Mouse (Mus musculus) forebrain, embryonic 16.5 days (tissue): ENCODE data around the gene Yeats4. TPM values are rescaled to one million over a fixed set of nuclear protein-coding genes. Genes with fewer than 3 reads are reported as not detected.
"Not testable (repeated sequence)": the region's sequence is repeated elsewhere in the genome, so short reads cannot be mapped to it uniquely, and the experiment has no call there.

Experiments used
- ATAC-seq: fragments of 200-750 bp; cut with Nextera tagmentation; 2 replicates; pipeline ENCODE4 v1.8.0; 2017; ENCODE audit warnings: mild to moderate bottlenecking, moderate library complexity
- H3K27ac ChIP-seq: fragments of 300-500 bp; sonication (generic); 2 replicates; pipeline ENCODE4 v1.5.1; 2014; ENCODE audit warnings: low read length, control low read depth
- H3K27me3 ChIP-seq: fragments of 300-500 bp; sonication (generic); replicated peaks from 2 replicates; pipeline ENCODE4 v1.6.1; 2014; ENCODE audit warnings: low read length; ENCODE audit not compliant: control insufficient read depth, insufficient read depth
- H3K36me3 ChIP-seq: fragments of 300-500 bp; sonication (generic); 2 replicates; pipeline ENCODE4 v1.6.1; 2014; ENCODE audit not compliant: control insufficient read depth, insufficient read depth
- H3K4me1 ChIP-seq: fragments of 300-500 bp; sonication (generic); replicated peaks from 2 replicates; pipeline ENCODE4 v1.6.1; 2014; ENCODE audit warnings: low read length; ENCODE audit not compliant: control insufficient read depth, insufficient read depth
- H3K4me2 ChIP-seq: fragments of 300-500 bp; sonication (generic); 2 replicates; pipeline ENCODE4 v1.6.1; 2014; ENCODE audit warnings: mild to moderate bottlenecking, low read length, control low read depth
- H3K4me3 ChIP-seq: fragments of 300-500 bp; sonication (generic); replicated peaks from 2 replicates; pipeline ENCODE4 v1.5.1; 2014; ENCODE audit warnings: mild to moderate bottlenecking, low read length, control low read depth
- H3K9ac ChIP-seq: fragments of 300-500 bp; sonication (generic); replicated peaks from 2 replicates; pipeline ENCODE4 v1.6.1; 2014; ENCODE audit warnings: low read depth, low read length, control low read depth
- H3K9me3 ChIP-seq: fragments of 300-500 bp; sonication (generic); 2 replicates; pipeline ENCODE4 v1.6.1; 2016; ENCODE audit warnings: low read length; ENCODE audit not compliant: control insufficient read depth
- WGBS: fragments of 180-500 bp; shearing (Covaris S2); extraction: QIAGEN DNeasy Blood & Tissue Kit; methylation state at CpG from one replicate; pipeline ENCODE4 v1.1.7; 2014; 5-methylcytosine and 5-hydroxymethylcytosine counted together
- polyA plus RNA-seq: library from polyadenylated mRNA; unstranded; fragments of >200 nt; fragmentation: Nextera tagmentation; extraction: Ambion mirVana; gene quantifications from 2 replicates; pipeline ENCODE4 v1.2.1, GENCODE M21; 2015

Yeats4 gene
- polyA plus RNA-seq, 1 experiment from 2014 or later: 95.7 TPM

- H3K9me3 ChIP-seq, ATAC-seq, H3K36me3 ChIP-seq, H3K4me3 ChIP-seq, H3K27me3 ChIP-seq, H3K4me2 ChIP-seq, H3K4me1 ChIP-seq, H3K27ac ChIP-seq, H3K9ac ChIP-seq: not testable (repeated sequence)
- 86% methylated on average over 6 of the region's 6 CpGs for WGBS
Measured at GRCm38 (mm10) chr10:117208787-117209186, 15.5 kb downstream of the Yeats4 start.

DNA sequence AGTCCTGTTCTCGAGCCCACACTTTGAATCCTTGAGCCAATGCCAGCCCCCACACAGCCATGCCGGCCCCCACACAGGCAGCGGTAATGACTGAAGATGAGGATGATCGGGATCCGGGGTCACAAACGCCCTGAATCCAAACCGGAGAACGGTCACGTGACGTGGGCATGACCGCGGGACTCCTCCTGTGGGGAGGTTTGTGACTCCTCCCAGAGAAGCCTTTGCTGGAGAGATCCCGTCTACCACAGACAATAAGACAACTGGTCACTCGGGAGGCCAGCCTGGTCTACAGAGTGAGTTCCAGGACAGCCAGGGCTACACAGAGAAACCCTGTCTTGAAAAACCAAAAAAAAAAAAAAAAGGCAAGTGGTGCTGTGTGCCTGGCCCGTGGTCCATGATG is 16.1 kb downstream of the Yeats4 start:
- H3K36me3 ChIP-seq: no peaks in the 10 kb centered on the region
- no peak overlapping the region for H3K4me2 ChIP-seq
- H3K4me1 ChIP-seq: 0 out of 2 replicates have a peak, but pooled peaks cover 3% of the 10 kb centered on the region
- no peaks in the 10 kb centered on the region for H3K9me3 ChIP-seq
- no peak overlapping the region for H3K27ac ChIP-seq
- WGBS: 81% methylated on average over 15 of the region's 15 CpGs
- H3K27me3 ChIP-seq: no peaks in the 10 kb centered on the region
- no peak for ATAC-seq
- no peak overlapping the region for H3K4me3 ChIP-seq
- no peak overlapping the region for H3K9ac ChIP-seq

GRCm38 (mm10) chr10:117206070-117206469 is 18.2 kb downstream of the Yeats4 start:
- ATAC-seq: no peak
- 0 out of 2 replicates have a peak, but pooled peaks cover 3% of the 10 kb centered on the region for H3K4me1 ChIP-seq
- 93% methylated on average over 3 of the region's 3 CpGs for WGBS
- no peak overlapping the region for H3K4me2 ChIP-seq
- no peak overlapping the region for H3K4me3 ChIP-seq
- H3K27me3 ChIP-seq: no peaks in the 10 kb centered on the region
- H3K9ac ChIP-seq: no peak overlapping the region
- H3K27ac ChIP-seq: no peak overlapping the region
- no peaks in the 10 kb centered on the region for H3K9me3 ChIP-seq
- no peaks in the 10 kb centered on the region for H3K36me3 ChIP-seq

DNA sequence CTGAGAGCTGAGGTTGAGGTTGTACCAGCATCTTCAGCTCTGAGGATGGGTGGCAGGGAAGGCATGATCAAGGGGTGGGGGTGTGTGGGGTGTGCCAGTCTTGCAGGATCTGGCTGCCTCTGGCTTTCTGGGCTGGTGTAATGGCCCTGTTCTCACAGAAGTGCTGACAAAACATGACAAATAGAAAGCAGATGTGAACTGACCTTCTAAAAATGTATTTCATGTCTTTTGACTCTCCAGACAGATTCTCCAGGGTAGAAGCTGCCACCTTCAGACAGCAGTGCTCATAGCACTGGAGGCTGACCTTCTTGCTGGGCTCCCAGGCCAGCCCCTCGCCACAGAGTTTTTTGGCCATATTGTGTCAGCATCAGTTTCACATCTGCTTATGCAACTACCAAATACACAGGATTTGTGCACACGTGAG is 20.7 kb downstream of the Yeats4 start:
- Histone ChIP-seq H3K4me1 (no peaks in the 10 kb centered on the region), H3K36me3 (no peaks in the 10 kb centered on the region), H3K9me3 (no peaks in the 10 kb centered on the region), H3K27ac (no peak overlapping the region), H3K4me3 (no peak overlapping the region), H3K27me3 (no peaks in the 10 kb centered on the region), H3K9ac (no peak overlapping the region), H3K4me2 (no peak overlapping the region)
- 76% methylated on average over 2 of the region's 2 CpGs for WGBS
- ATAC-seq: no peak

DNA sequence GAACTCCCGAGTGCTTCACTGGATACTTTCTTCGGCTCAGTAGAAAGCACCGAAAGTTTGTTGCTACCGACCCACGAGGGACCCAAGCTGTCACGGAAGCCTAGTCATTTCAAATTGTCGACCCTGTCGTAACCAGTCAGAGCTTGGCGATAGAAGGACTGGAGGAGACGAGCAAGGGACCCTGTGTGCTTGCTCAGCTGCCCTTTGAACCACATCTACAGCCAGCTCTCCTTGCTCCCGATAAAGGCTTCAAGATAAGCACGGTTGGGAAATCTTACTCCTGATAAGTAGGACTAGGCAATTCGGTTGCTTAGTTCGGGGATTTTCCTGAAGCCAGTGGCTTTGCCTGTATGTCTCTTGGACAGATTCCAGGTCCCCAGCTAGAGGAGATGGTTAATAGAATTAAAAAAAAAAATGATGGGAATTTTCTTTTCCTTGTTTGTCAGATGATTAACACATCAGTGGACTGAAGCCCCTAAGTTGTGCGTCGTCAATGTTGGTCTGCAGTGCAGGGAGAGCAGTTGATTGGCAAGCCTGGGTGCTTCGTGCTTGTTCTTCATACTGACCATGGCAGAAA is 21.2 kb downstream of the Yeats4 start:
- Histone ChIP-seq H3K4me3 (no peak overlapping the region), H3K9ac (no peak overlapping the region), H3K36me3 (no peaks in the 10 kb centered on the region), H3K9me3 (no peaks in the 10 kb centered on the region), H3K27me3 (no peaks in the 10 kb centered on the region), H3K4me2 (no peak overlapping the region), H3K4me1 (no peaks in the 10 kb centered on the region), H3K27ac (no peak overlapping the region)
- WGBS: 89% methylated on average over 17 of the region's 17 CpGs
- no peak for ATAC-seq

DNA sequence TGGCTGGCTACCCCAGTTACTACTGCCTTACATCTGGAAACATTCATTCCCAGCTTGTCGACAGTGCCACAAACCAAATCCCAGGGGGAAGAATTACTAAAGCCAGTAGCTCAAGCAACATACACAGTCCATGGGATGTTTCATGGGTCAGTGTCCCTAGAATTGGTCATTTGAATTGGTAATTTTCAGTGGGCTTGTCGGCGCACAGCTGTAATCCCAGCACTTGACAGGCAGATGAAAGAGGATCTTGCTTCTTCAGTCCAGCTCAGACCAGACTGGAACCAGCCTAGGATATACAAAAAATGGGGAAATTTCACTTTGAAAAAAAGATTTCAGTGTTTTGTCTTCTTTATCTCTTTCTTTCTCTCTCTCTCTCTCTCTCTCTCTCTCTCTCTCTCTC is 24.6 kb downstream of the Yeats4 start:
- no peaks in the 10 kb centered on the region for H3K4me1 ChIP-seq
- no peak overlapping the region for H3K9ac ChIP-seq
- H3K4me2 ChIP-seq: no peak overlapping the region
- H3K9me3 ChIP-seq: no peaks in the 10 kb centered on the region
- 73% methylated on average over 3 of the region's 3 CpGs for WGBS
- ATAC-seq: no peak
- H3K36me3 ChIP-seq: no peaks in the 10 kb centered on the region
- no peak overlapping the region for H3K27ac ChIP-seq
- H3K27me3 ChIP-seq: no peaks in the 10 kb centered on the region
- H3K4me3 ChIP-seq: no peak overlapping the region

- Histone ChIP-seq H3K27ac (no peak overlapping the region), H3K27me3 (no peaks in the 10 kb centered on the region), H3K4me1 (no peaks in the 10 kb centered on the region), H3K36me3 (no peaks in the 10 kb centered on the region), H3K9ac (no peak overlapping the region), H3K4me3 (no peak overlapping the region), H3K9me3 (no peaks in the 10 kb centered on the region), H3K4me2 (no peak overlapping the region)
- 91% methylated on average over 3 of the region's 3 CpGs for WGBS
- ATAC-seq: no peak
Measured at GRCm38 (mm10) chr10:117196696-117197095, 27.6 kb downstream of the Yeats4 start.

DNA sequence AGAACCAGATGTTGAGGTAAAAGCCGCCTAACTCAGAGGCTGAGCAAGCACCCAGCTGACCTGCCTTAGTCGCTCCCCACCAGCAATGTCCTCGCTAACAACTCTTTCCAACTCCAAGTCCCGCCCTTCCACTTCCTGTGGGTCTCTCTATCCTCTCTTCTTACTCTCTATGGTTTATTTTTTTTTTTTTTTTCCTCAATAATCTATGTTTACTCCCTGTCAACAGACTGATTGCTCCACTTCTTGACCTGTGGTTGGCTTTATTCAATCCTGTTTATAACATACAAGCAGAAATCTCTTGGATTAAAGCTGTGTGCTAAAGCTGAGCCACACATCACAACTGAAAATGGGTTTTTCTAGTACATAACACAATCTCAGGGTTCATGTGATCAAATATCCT is 28.6 kb downstream of the Yeats4 start:
- ATAC-seq: no peak
- H3K36me3 ChIP-seq: no peaks in the 10 kb centered on the region
- H3K27ac ChIP-seq: no peak overlapping the region
- 92% methylated on average over 4 of the region's 4 CpGs for WGBS
- H3K4me1 ChIP-seq: no peaks in the 10 kb centered on the region
- H3K9me3 ChIP-seq: no peaks in the 10 kb centered on the region
- H3K4me2 ChIP-seq: no peak overlapping the region
- no peaks in the 10 kb centered on the region for H3K27me3 ChIP-seq
- no peak overlapping the region for H3K9ac ChIP-seq
- H3K4me3 ChIP-seq: no peak overlapping the region

DNA sequence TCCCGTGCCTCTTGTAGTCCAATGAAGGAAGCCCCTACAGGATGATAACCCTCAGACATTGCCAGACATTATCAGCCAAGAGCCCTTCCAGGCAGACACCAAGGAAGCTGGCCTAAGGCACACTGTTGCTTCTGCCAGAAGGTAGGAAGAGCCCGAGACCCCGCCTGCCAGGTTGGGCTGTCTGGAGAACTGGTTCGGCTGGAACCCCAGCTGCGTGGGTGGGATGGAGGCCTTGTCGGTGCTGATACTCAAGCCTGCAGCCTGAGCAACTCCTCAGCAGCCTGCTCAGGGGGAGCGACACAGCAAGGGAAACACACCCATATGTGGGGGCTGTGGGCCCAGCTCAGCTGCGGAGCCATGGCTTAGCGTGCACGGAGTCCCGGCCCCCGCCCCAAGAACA is 29.3 kb downstream of the Yeats4 start:
- Histone ChIP-seq H3K4me3 (no peak overlapping the region), H3K9me3 (no peaks in the 10 kb centered on the region), H3K36me3 (no peaks in the 10 kb centered on the region), H3K9ac (no peak overlapping the region), H3K27me3 (no peaks in the 10 kb centered on the region), H3K27ac (no peak overlapping the region), H3K4me1 (no peaks in the 10 kb centered on the region), H3K4me2 (no peak overlapping the region)
- WGBS: 95% methylated on average over 12 of the region's 12 CpGs
- no peak for ATAC-seq

DNA sequence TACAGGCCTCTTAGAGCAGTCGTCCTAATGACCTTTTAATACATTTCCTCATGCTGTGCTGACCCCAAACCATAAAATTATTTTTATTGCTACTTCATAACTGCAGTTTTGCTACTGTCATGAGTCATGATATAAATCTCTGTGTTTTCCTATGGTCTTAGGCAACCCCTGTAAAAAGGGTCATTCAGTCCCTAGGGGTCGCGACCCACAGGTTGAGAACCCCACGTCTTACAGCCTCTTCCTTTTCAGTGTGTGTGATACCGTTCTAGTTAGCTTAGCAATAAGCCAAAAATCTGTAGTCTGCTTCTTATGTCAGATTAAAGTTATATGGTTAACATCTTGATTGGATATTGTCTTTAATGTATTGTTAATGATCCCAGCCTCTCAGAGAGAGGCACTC is 30.9 kb downstream of the Yeats4 start:
- Histone ChIP-seq H3K27me3 (no peaks in the 10 kb centered on the region), H3K4me2 (no peak overlapping the region), H3K4me3 (no peak overlapping the region), H3K4me1 (no peaks in the 10 kb centered on the region), H3K9me3 (no peaks in the 10 kb centered on the region), H3K9ac (no peak overlapping the region), H3K27ac (no peak overlapping the region), H3K36me3 (no peaks in the 10 kb centered on the region)
- WGBS: 77% methylated on average over 5 of the region's 5 CpGs
- ATAC-seq: no peak
